Mouse (Mus musculus) kidney, embryonic 15.5 days (tissue): ENCODE results near the gene Gm42906. TPM values are rescaled to one million over a fixed set of nuclear protein-coding genes. Genes with fewer than 3 reads are reported as not detected.

Source experiments
- ATAC-seq: fragments of 200-750 bp; cut with Nextera tagmentation; replicated peaks from 2 replicates; pipeline ENCODE4 v1.8.0; 2017; ENCODE audit warnings: moderate TSS enrichment; ENCODE audit not compliant: low FRiP score
- H3K27ac ChIP-seq: fragments of 300-500 bp; sonication (generic); 2 replicates; pipeline ENCODE4 v1.5.1; 2015; ENCODE audit warnings: mild to moderate bottlenecking, inconsistent platforms
- H3K27me3 ChIP-seq: fragments of 300-500 bp; sonication (generic); 2 replicates; pipeline ENCODE4 v1.6.1; 2015; ENCODE audit warnings: inconsistent platforms
- H3K36me3 ChIP-seq: fragments of 300-500 bp; sonication (generic); 2 replicates; pipeline ENCODE4 v1.6.1; 2015; ENCODE audit warnings: inconsistent platforms
- H3K4me1 ChIP-seq: fragments of 300-500 bp; sonication (generic); 2 replicates; pipeline ENCODE4 v1.6.1; 2015; ENCODE audit warnings: inconsistent platforms
- H3K4me2 ChIP-seq: fragments of 300-500 bp; sonication (generic); 2 replicates; pipeline ENCODE4 v1.6.1; 2015; ENCODE audit warnings: moderate library complexity, mild to moderate bottlenecking, inconsistent platforms
- H3K4me3 ChIP-seq: fragments of 300-500 bp; sonication (generic); replicated peaks from 2 replicates; pipeline ENCODE4 v1.5.1; 2015; ENCODE audit warnings: mild to moderate bottlenecking, inconsistent platforms
- H3K9ac ChIP-seq: fragments of 300-500 bp; sonication (generic); 2 replicates; pipeline ENCODE4 v1.6.1; 2015; ENCODE audit warnings: mild to moderate bottlenecking, inconsistent platforms
- H3K9me3 ChIP-seq: fragments of 300-500 bp; sonication (generic); replicated peaks from 2 replicates; pipeline ENCODE4 v1.6.1; 2016; ENCODE audit warnings: inconsistent platforms
- WGBS: fragments of 180-500 bp; shearing (Covaris S2); methylation state at CpG from one replicate; pipeline ENCODE4 v1.1.7; 2015; ENCODE audit warnings: mixed read lengths; 5-methylcytosine and 5-hydroxymethylcytosine counted together
- polyA plus RNA-seq: library from polyadenylated mRNA; unstranded; fragments of >200 nt; fragmentation: Nextera tagmentation; extraction: Ambion mirVana; gene quantifications from 2 replicates; pipeline ENCODE4 v1.2.1, GENCODE M21; 2015

The Gm42906 gene
- polyA plus RNA-seq, 1 experiment from 2014 or later = not detected

- Histone ChIP-seq H3K9ac (no peak overlapping the region), H3K27me3 (no peaks in the 10 kb centered on the region), H3K9me3 (no peaks in the 10 kb centered on the region), H3K36me3 (no peaks in the 10 kb centered on the region), H3K4me2 (no peak overlapping the region), H3K4me3 (no peak overlapping the region), H3K27ac (no peak overlapping the region), H3K4me1 (peaks cover 6% of the 10 kb centered on the region)
- ATAC-seq = no peak
- WGBS = 64% methylated on average over 1 of the region's 1 CpGs
Observed at GRCm38 (mm10) chr5:151389827-151390226, 38.1 kb downstream of the Gm42906 start.

DNA sequence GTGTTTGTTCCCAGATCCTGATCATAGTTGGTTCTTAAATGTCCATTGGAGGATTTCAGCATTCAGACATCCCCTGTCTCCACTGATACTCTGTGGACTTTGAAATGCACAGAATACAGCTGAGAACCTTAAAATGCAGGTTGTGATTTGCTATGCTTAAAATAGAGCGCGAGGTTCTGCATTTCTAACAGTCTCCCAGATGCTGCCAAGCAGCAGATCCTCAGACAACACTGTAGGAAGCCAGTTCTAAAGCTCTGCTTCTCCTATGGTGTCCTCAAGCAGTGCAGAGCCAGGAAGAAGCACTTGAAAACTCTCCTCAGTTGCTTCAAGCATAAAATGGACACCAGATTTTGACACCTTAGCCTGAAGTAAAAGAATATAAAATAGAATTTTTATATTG lies 48.1 kb downstream of the Gm42906 start:
- H3K4me3 ChIP-seq = no peak overlapping the region
- H3K27ac ChIP-seq = no peak overlapping the region
- no peaks in the 10 kb centered on the region for H3K36me3 ChIP-seq
- no peak overlapping the region for H3K4me2 ChIP-seq
- H3K27me3 ChIP-seq = no peaks in the 10 kb centered on the region
- H3K9me3 ChIP-seq = no peaks in the 10 kb centered on the region
- no peaks in the 10 kb centered on the region for H3K4me1 ChIP-seq
- H3K9ac ChIP-seq = no peak overlapping the region
- WGBS = 85% methylated on average over 2 of the region's 2 CpGs
- ATAC-seq = no peak

GRCm38 (mm10) chr5:151379210-151379609 lies 48.8 kb downstream of the Gm42906 start:
- no peak for ATAC-seq
- Histone ChIP-seq H3K4me1 (no peaks in the 10 kb centered on the region), H3K27ac (no peak overlapping the region), H3K9ac (no peak overlapping the region), H3K27me3 (no peaks in the 10 kb centered on the region), H3K9me3 (no peaks in the 10 kb centered on the region), H3K36me3 (no peaks in the 10 kb centered on the region), H3K4me2 (no peak overlapping the region), H3K4me3 (no peak overlapping the region)
- WGBS = 75% methylated on average over 2 of the region's 2 CpGs

DNA sequence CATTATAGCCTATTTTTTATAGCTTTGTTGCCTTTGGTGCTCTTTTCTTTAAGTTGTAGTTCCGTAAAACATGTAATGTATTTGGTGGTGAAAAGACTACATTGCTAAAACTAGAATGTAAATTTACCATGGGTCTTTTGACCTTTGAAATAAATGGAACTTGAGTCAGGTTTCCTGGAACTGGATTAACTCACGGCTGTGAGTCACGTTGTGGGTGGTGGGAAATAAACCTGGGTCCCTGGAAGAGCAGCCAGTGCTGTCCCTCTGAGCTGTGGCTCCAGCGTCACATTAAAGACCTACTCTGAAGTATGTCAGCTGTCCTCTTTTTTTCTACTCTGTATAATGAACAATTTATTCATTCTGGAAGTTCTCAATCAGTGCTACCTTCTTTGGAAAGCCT lies 51.0 kb downstream of the Gm42906 start:
- H3K27ac ChIP-seq = no peak overlapping the region
- ATAC-seq = no peak
- no peak overlapping the region for H3K4me2 ChIP-seq
- 64% methylated on average over 4 of the region's 4 CpGs for WGBS
- no peaks in the 10 kb centered on the region for H3K4me1 ChIP-seq
- H3K4me3 ChIP-seq = no peak overlapping the region
- no peaks in the 10 kb centered on the region for H3K27me3 ChIP-seq
- H3K9me3 ChIP-seq = no peaks in the 10 kb centered on the region
- H3K36me3 ChIP-seq = no peaks in the 10 kb centered on the region
- no peak overlapping the region for H3K9ac ChIP-seq

DNA sequence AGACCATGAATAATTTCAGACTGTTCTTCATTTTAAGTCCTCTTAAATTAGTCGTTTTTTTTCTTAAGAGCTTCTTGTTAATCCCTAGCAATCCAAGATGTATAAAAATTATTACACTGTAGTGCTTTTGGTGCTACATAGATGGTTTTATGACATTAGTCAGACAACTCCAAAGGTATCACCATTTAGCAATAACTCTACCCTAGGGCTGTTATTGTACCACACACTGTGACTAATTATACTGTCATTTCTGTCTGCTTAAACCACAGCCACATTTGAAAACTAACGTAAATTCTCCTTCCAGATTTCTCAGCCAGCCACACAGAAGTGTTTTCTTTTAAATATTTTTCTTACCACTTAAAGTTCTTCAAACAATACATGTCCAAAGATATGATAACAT lies 53.1 kb downstream of the Gm42906 start:
- no peak overlapping the region for H3K4me3 ChIP-seq
- no peaks in the 10 kb centered on the region for H3K27me3 ChIP-seq
- no peaks in the 10 kb centered on the region for H3K4me1 ChIP-seq
- WGBS = 71% methylated on average over 2 of the region's 2 CpGs
- no peaks in the 10 kb centered on the region for H3K36me3 ChIP-seq
- no peak overlapping the region for H3K27ac ChIP-seq
- no peak for ATAC-seq
- no peaks in the 10 kb centered on the region for H3K9me3 ChIP-seq
- H3K9ac ChIP-seq = no peak overlapping the region
- H3K4me2 ChIP-seq = no peak overlapping the region

GRCm38 (mm10) chr5:151371130-151371529 lies 56.8 kb downstream of the Gm42906 start:
- 76% methylated on average over 2 of the region's 2 CpGs for WGBS
- H3K4me2 ChIP-seq = no peak overlapping the region
- H3K27ac ChIP-seq = no peak overlapping the region
- H3K27me3 ChIP-seq = no peaks in the 10 kb centered on the region
- H3K9me3 ChIP-seq = no peaks in the 10 kb centered on the region
- ATAC-seq = no peak
- H3K4me3 ChIP-seq = no peak overlapping the region
- H3K9ac ChIP-seq = no peak overlapping the region
- H3K36me3 ChIP-seq = no peaks in the 10 kb centered on the region
- peaks cover 10% of the 10 kb centered on the region for H3K4me1 ChIP-seq

DNA sequence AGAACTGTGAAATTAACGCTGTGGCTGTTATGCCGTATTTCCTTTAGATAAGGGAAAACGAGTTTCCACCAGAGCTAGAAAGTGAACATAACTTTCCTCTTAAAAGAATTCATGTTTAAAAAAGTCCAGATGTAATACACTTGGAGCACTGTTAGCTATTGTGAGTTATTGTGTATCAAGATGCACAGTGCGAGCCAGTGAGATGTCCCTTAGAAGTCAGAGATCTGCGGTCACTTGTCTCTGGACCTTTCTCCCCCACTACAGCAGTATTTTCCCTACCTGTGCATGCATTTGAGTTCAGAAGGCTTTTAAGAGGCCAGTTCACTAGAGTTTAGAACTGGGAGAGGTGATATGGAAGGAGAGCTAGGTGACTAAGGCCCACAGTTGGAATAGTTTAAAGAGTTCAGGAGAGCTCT lies 58.6 kb downstream of the Gm42906 start:
- H3K27me3 ChIP-seq = no peaks in the 10 kb centered on the region
- 50% methylated on average over 5 of the region's 5 CpGs for WGBS
- peak overlapping the region; percentile 55 for H3K4me3 ChIP-seq
- peak overlapping the region; percentile 97 for H3K27ac ChIP-seq
- no peak for ATAC-seq
- no peaks in the 10 kb centered on the region for H3K9me3 ChIP-seq
- H3K4me1 ChIP-seq = peaks cover 10% of the 10 kb centered on the region
- no peaks in the 10 kb centered on the region for H3K36me3 ChIP-seq
- H3K9ac ChIP-seq = peak overlapping the region; percentile 51
- peak overlapping the region; percentile 67 for H3K4me2 ChIP-seq

- peak; percentile 99 for ATAC-seq
- Histone ChIP-seq H3K36me3 (no peaks in the 10 kb centered on the region), H3K27ac (peak overlapping the region; percentile 97), H3K27me3 (no peaks in the 10 kb centered on the region), H3K4me2 (peak overlapping the region; percentile 67), H3K9me3 (no peaks in the 10 kb centered on the region), H3K4me3 (peak overlapping the region; percentile 55), H3K4me1 (peaks cover 10% of the 10 kb centered on the region), H3K9ac (peak overlapping the region; percentile 58)
- WGBS = under 1% methylated on average over 75 of the region's 75 CpGs
Observed at GRCm38 (mm10) chr5:151368395-151369190, 59.4 kb downstream of the Gm42906 start.

GRCm38 (mm10) chr5:151367881-151368394 lies 60.0 kb downstream of the Gm42906 start:
- Histone ChIP-seq H3K27me3 (no peaks in the 10 kb centered on the region), H3K9ac (peak overlapping the region; percentile 58), H3K27ac (peak overlapping the region; percentile 97), H3K4me2 (peak overlapping the region; percentile 67), H3K9me3 (no peaks in the 10 kb centered on the region), H3K4me1 (peaks cover 10% of the 10 kb centered on the region), H3K4me3 (peak overlapping the region; percentile 55), H3K36me3 (no peaks in the 10 kb centered on the region)
- 4% methylated on average over 16 of the region's 16 CpGs for WGBS
- ATAC-seq = peak; percentile 34

DNA sequence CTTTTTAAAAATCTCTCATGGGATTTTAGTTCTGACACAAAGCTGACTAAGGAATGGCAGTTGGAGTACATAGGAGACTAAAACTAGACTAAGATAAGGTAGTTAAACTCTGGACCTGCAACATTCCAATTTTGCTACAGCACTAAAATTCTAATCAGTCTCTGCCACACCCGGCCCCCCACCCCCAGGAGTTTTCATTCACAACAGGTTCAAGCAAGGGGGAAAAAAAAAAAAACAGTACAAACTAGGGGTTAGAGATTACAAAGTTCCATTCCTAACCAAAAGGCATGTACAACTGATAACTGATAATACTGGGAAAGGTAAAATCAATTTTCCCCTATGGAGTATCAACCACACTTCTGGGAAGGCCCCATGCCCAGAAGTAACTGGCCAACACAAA lies 60.6 kb downstream of the Gm42906 start:
- ATAC-seq = no peak
- Histone ChIP-seq H3K9ac (peak overlapping the region; percentile 58; the same call in 1 of the 2 replicates), H3K27me3 (no peaks in the 10 kb centered on the region), H3K4me3 (peak overlapping the region; percentile 55), H3K4me1 (peaks cover 10% of the 10 kb centered on the region), H3K4me2 (peak overlapping the region; percentile 67), H3K36me3 (no peaks in the 10 kb centered on the region), H3K9me3 (no peaks in the 10 kb centered on the region), H3K27ac (peak overlapping the region; percentile 97)
- WGBS = 75% methylated on average over 1 of the region's 1 CpGs

- H3K4me2 ChIP-seq = no peak overlapping the region
- ATAC-seq = no peak
- H3K4me1 ChIP-seq = peaks cover 6% of the 10 kb centered on the region
- H3K4me3 ChIP-seq = no peak overlapping the region
- no peaks in the 10 kb centered on the region for H3K36me3 ChIP-seq
- H3K9me3 ChIP-seq = no peaks in the 10 kb centered on the region
- no peak overlapping the region for H3K27ac ChIP-seq
- no peak overlapping the region for H3K9ac ChIP-seq
- no peaks in the 10 kb centered on the region for H3K27me3 ChIP-seq
- WGBS = 85% methylated on average over 3 of the region's 3 CpGs
Observed at GRCm38 (mm10) chr5:151363343-151364000, 64.5 kb downstream of the Gm42906 start.

DNA sequence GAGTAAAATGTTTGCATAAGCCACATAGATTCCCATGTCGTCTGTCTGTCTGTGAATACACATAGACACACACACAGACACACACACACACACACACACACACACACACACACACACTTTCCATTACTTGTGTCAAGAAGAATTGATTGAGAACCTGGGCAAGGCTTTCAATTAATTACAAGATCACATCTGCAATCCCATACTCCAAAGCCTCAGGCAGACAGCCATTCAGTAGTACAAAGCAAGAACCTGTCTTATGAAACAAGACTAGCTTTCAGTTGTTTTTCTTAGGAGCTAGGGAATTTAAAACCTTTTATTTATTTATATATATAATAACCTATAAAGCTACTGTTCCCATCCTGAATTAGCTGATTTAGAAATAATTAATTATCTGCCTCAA lies 78.3 kb downstream of the Gm42906 start:
- Histone ChIP-seq H3K4me3 (no peak overlapping the region), H3K27ac (no peak overlapping the region), H3K9ac (no peak overlapping the region), H3K4me1 (no peaks in the 10 kb centered on the region), H3K9me3 (no peaks in the 10 kb centered on the region), H3K27me3 (no peaks in the 10 kb centered on the region), H3K36me3 (no peaks in the 10 kb centered on the region), H3K4me2 (no peak overlapping the region)
- 88% methylated on average over 1 of the region's 1 CpGs for WGBS
- ATAC-seq = no peak
